Mouse (Mus musculus) adrenal gland, adult 2 months (tissue): Measurements from ENCODE around the gene Alg2. TPM values are rescaled to one million over a fixed set of nuclear protein-coding genes. Genes with fewer than 3 reads are reported as not detected.
A peak's percentile ranks its signal among the peaks of the same experiment; 100 is the strongest.

Experiments
- DNase-seq: peaks from one replicate; pipeline ENCODE4 v3.0.0; 2021
- long read RNA-seq: library from polyadenylated mRNA; stranded (forward); transcript quantifications from one replicate; pipeline ENCODE4 v2.0.0, GENCODE M21; 2021
- polyA plus RNA-seq: library from polyadenylated mRNA; depleted of rRNA; stranded (reverse); fragments of >200 nt; gene quantifications from 2 replicates; pipeline ENCODE4 v1.2.3, GENCODE M21; 2012; rRNA removed
- total RNA-seq, 2 experiments: library from RNA; stranded (reverse); gene quantifications; 2 replicates each; pipeline ENCODE4 v1.2.3; 2021

The Alg2 gene
- total RNA-seq (100 to 1,000 TPM; 119 to 162 TPM), polyA plus RNA-seq (98.7 and 125 TPM in 2 replicates)
- long read RNA-seq, transcript Alg2-201 (2 exons, 3,021 nt): major isoform, 165 of 179 reads
- long read RNA-seq, partial matches to known transcripts: 0 of 179 reads
- long read RNA-seq, other reads (novel, unspliced or antisense): 10 of 179 reads

DNA sequence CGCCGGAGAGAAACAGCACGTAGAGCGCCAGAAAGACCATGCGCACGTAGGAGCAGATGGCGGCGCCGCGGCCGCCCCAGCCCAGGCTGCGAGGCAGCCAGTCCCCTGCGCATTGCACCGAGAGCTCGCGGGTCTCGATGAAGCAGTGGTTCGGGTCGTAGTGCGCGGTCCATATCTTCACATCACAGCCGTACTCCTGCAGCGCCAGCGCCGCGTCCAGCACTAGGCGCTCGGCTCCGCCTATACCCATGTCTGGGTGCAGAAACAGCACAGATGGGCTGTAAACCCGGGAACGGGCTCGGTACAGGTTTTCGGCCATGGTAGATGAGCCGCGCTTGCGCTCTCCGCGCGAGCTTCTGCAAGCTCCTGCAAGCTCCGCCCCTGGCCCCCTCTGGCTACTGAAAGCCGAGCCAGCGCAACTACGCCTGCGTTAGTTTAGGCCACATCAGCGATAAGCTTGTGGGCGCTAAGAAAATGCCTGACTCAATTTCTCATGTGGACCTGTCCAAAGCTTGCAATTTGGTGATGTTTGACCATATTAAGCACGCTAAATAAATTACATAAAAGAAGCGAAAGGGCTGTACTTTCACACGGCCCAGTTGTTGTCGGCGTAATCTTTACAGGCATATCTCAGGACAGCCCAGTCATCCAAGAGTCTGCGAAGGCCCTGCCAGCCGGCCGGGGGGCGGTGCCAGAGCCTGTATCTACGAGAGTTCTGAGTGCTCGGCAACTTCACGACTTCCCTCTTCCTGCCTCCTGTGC lies at the start of gene Alg2, which contains the start of gene Sec61b:
Gene Alg2, minus strand, starts transcription at position 366 of the 762 bp plus-strand sequence.
Gene Sec61b, plus strand, starts transcription at position 691 of the 762 bp plus-strand sequence.
- DNase-seq: peak; percentile 97

DNA sequence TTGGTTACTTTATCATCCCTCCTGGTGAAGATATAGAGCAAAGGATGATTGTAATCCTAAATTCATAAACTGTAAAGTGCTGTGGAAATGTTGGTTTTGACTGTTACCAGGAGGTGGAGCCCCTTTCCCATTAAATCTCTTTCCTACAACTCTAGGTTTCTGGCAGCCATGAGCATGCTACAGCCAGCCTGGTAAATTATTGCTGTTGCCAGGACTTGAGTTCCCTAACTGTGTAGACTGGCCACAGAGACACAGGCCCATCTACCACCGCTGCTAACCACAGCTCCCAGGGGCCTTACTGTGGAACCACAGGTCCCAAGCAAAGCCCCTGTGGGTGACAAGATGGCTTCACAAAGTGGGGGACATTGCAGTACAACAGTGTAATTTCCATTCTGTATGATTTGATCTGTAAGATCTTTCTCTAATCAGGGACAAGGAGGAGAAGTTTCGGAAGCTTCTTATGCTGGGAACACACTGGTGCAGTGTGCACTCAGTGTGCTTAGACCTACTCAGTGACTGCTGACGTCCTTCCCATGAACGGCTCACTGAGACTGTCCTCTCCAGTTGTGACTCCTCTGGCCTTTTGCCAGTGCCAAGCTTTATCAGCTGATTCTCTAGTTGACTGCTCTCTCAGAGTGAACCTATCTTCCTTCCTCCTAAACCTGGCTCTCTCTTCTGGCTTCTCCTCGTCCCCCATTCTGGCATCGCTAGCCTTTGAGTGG lies 47.9 kb upstream of the Alg2 start:
- DNase-seq: peak; percentile 50

GRCm38 (mm10) chr4:47520076-47520475 lies 45.9 kb upstream of the Alg2 start:
- no peak for DNase-seq

DNA sequence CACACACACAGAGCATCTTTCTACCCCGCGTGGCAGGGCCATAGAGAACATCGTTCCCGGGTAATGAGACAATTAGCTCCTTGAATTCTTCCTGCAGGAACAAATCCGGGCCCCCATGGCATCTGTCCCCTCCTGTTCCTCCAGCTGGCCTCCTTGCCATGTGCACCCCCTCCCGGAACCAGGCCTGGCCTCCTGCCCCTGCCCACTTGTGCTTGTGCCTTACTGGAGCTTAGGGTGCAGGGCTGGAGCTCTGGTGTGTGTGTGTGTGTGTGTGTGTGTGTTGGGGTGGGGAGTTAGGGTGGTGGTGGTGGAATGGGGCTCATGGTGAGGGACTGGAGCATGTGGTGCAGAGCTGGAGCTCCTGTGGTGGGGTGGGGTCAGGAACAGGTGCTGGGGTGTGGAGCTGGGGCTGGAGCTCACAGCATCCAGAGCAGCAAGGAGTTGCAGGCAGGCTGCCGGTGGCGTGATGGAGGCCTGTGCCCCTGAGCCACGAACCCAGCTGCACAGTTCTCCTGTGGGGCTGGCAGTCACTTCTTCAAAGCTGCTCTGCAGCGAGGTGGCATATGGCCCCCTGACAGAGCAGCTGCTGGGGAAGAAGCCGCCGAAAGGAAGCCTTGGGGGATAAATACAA lies 44.5 kb upstream of the Alg2 start:
- no peak for DNase-seq

- no peak for DNase-seq
These were observed 30.8 kb upstream of the Alg2 start for GRCm38 (mm10) chr4:47504841-47505517.

DNA sequence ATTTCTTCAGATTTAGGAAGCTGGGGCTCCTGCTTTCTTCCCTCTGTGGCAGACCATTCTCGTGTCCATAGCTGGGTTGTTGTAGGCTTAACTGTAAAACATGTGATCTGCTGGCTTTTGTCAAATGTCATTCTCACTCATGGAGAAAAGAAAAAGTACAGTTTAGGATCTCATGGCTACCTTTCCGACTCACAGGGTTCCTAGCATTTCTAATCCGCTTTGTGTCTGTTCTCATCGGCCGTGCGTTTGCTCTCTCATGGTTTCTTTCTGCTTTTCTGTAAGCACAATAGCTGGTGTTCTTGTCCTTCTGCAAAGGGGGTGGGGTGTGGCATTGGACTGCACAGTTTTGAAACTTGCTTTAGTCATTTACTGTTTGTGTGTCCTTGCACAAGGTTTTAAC lies 28.9 kb upstream of the Alg2 start:
- DNase-seq: peak; percentile 38

- DNase-seq: peak; percentile 71
These were observed 28.4 kb upstream of the Alg2 start for GRCm38 (mm10) chr4:47502546-47502971.

GRCm38 (mm10) chr4:47499121-47499545 lies 25.0 kb upstream of the Alg2 start:
- DNase-seq: peak; percentile 90

GRCm38 (mm10) chr4:47497811-47498385 lies 23.8 kb upstream of the Alg2 start:
- peak; percentile 48 for DNase-seq

GRCm38 (mm10) chr4:47494686-47495085 lies 20.6 kb upstream of the Alg2 start:
- DNase-seq: no peak

- no peak for DNase-seq
These were observed 20.0 kb upstream of the Alg2 start for GRCm38 (mm10) chr4:47494137-47494536.

DNA sequence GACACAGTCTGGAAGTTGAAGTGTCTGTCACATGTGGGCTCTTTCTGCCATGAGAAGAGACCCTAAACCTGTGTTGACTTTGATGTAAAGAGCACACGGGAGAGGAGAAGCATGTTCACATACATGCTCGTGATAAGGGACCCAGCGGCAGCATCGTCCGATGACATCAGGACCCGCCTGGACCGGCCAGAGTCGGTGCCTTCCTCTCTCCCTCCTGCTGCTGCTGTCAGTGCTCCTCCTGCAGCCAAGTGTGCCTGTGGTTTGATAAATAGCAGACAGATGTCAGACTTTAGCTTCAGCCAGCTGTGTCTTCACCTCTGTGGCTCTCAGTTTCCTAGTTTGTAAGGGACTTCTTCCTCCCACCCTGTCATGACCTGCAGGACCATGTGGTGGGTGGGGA lies 19.3 kb upstream of the Alg2 start:
- no peak for DNase-seq

GRCm38 (mm10) chr4:47492311-47493086 lies 18.4 kb upstream of the Alg2 start:
- DNase-seq: no peak

DNA sequence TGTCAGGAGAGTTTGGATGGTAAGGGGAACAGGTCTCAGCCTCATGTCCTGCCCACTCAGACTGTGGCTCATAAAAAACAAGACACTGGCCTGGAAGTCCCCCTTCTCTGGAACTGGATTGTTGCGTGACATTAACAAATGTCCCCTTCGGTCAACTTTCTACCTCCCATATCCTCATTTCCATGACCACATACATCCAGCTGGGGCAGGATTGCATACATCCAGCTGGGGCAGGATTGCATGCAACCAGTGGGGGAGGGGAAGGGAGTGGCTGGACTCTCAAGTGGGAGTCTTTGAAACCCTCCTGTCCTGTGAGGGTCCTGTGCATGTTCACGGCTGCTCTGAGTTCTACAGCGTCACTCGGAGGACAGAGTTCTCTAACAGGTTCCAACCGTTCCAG lies 17.1 kb upstream of the Alg2 start:
- DNase-seq: no peak

DNA sequence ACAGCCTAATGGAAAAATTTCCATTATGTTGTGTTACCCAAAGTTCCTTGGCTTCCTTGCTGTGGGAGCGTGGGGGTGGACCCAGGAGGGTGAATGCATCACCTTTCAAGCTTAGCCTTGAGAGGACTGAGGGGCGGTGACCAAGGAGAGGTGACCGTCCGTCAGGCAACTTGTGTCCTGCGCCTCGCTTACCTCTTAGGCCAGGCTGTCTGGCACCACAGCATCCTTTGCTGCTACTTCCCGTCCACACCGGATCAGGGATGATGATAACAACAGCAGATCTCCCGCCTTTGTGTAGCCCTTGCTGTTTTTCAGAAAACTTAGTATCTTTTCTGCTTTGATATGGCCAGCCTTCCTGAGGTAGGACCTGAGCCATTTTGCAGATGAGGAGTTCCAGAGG lies 6.4 kb upstream of the Alg2 start:
- DNase-seq: no peak

DNA sequence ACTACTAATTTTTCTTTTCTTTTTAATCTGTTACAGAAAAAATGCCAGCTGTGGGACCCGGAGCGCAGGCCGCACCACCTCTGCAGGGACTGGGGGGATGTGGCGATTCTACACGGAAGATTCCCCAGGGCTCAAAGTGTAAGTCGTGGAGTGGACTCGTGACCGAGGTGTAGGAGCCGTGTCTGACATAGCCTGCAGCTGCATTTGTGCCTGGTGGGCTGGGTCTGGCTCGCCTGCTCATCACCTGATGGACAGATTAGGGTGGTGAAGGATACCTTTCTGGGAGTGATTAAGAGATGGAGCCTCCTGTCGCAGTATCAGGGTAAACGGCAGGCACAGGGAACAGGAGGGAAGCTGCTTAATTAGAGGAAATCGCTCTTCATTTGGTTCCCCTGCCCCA lies 6.0 kb upstream of the Alg2 start:
- DNase-seq: no peak

DNA sequence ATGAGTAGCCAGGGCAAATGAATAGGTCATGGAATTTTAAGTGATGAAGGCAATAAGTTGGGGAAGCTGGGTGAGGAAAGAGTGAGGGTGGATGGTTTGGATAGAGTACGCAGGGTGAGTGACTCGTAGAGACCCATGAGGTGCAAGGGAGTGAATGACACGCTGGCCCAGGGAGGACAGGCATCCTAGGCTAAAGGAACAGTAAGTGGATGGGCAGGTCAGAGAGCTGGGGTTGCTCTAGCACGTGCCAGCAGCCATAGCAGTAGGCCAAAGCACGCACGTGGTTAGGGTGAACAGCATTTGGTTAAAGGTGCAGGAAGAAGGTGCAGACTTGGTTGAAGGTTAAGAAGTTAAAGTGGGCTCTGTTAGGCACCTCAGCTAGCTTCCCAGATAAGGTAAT lies 3.4 kb upstream of the Alg2 start:
- DNase-seq: no peak

GRCm38 (mm10) chr4:47474730-47475643 lies 854 bp upstream of the Alg2 start:
- DNase-seq: no peak

GRCm38 (mm10) chr4:47473586-47473967 lies 556 bp downstream of the Alg2 start:
- no peak for DNase-seq

GRCm38 (mm10) chr4:47467196-47467595 lies 6.9 kb downstream of the Alg2 start:
- DNase-seq: no peak
